Mouse (Mus musculus) lung, postnatal 25 days (tissue): ENCODE measurements at regions not wholly inside any gene's neighbourhood (a gene's known extent, or its start where the extent isn't known, plus 50 kb on each side); places are given as distances from the start of the nearest gene placed in this dataset.
"Not testable (repeated sequence)": the region's sequence is repeated elsewhere in the genome, so short reads cannot be mapped to it uniquely, and the experiment has no call there.

Experiments used
- DNase-seq: peaks from one replicate; pipeline ENCODE4 v3.0.0; 2022; ENCODE audit warnings: low spot score

GRCm38 (mm10) chr12:113701841-113702240 is 158.1 kb downstream of the Adam6a start:
- not testable (repeated sequence) for DNase-seq

GRCm38 (mm10) chr12:113716406-113716805 is 172.7 kb downstream of the Adam6a start:
- not testable (repeated sequence) for DNase-seq

GRCm38 (mm10) chr12:113735847-113736246 is 192.1 kb downstream of the Adam6a start:
- DNase-seq: no peak

GRCm38 (mm10) chr12:113746277-113746676 is 202.6 kb downstream of the Adam6a start:
- DNase-seq: no peak

GRCm38 (mm10) chr12:113747987-113748386 is 204.3 kb downstream of the Adam6a start:
- no peak for DNase-seq

- no peak for DNase-seq
These were observed 225.9 kb downstream of the Adam6a start for GRCm38 (mm10) chr12:113769587-113769986.

GRCm38 (mm10) chr12:113795876-113796275 is 252.2 kb downstream of the Adam6a start:
- not testable (repeated sequence) for DNase-seq

- no peak for DNase-seq
These were observed 282.7 kb downstream of the Adam6a start for GRCm38 (mm10) chr12:113826377-113826776.

GRCm38 (mm10) chr12:113858893-113859292 is 315.2 kb downstream of the Adam6a start:
- DNase-seq: no peak

GRCm38 (mm10) chr12:113878826-113879225 is 335.1 kb downstream of the Adam6a start:
- DNase-seq: no peak

GRCm38 (mm10) chr12:113896152-113896551 is 352.4 kb downstream of the Adam6a start:
- DNase-seq: no peak

GRCm38 (mm10) chr12:113906459-113906858 is 362.8 kb downstream of the Adam6a start:
- DNase-seq: no peak

- no peak for DNase-seq
These were observed 364.0 kb downstream of the Adam6a start for GRCm38 (mm10) chr12:113907751-113908150.

- DNase-seq: no peak
These were observed 368.1 kb downstream of the Adam6a start for GRCm38 (mm10) chr12:113911770-113912169.

- no peak for DNase-seq
These were observed 397.0 kb downstream of the Adam6a start for GRCm38 (mm10) chr12:113940721-113941120.

GRCm38 (mm10) chr12:113943661-113944327 is 400.1 kb downstream of the Adam6a start:
- DNase-seq: not testable (repeated sequence)

- not testable (repeated sequence) for DNase-seq
These were observed 402.1 kb downstream of the Adam6a start for GRCm38 (mm10) chr12:113945786-113946185.

GRCm38 (mm10) chr12:113948017-113948416 is 404.3 kb downstream of the Adam6a start:
- not testable (repeated sequence) for DNase-seq

GRCm38 (mm10) chr12:113974271-113974670 is 430.6 kb downstream of the Adam6a start:
- no peak for DNase-seq

- peak; percentile 56 for DNase-seq
These were observed 437.9 kb downstream of the Adam6a start for GRCm38 (mm10) chr12:113981613-113982012.

- DNase-seq: no peak
These were observed 443.7 kb downstream of the Adam6a start for GRCm38 (mm10) chr12:113987233-113987990.

GRCm38 (mm10) chr12:113992425-113992824 is 448.7 kb downstream of the Adam6a start:
- DNase-seq: no peak

GRCm38 (mm10) chr12:113994284-113994683 is 450.6 kb downstream of the Adam6a start:
- peak; percentile 51 for DNase-seq
